Mouse (Mus musculus) myocyte (in vitro differentiated cells): ENCODE measurements around the gene Arpc4. TPM values are rescaled to one million over a fixed set of nuclear protein-coding genes. Genes with fewer than 3 reads are reported as not detected.

Experiments used
- H3K27me3 ChIP-seq: one replicate; pipeline ENCODE4 v1.6.1; 2011; ENCODE audit not compliant: control insufficient read depth, insufficient read depth, insufficient read length
- H3K36me3 ChIP-seq: one replicate; pipeline ENCODE4 v1.6.1; 2011; ENCODE audit not compliant: control insufficient read depth, insufficient read depth
- H3K4me2 ChIP-seq: one replicate; pipeline ENCODE4 v1.6.1; 2011; ENCODE audit warnings: low read depth, control low read depth
- H3K4me3 ChIP-seq: one replicate; pipeline ENCODE4 v1.5.1; 2011; ENCODE audit warnings: mild to moderate bottlenecking, control low read depth, moderate library complexity
- H3K79me2 ChIP-seq: one replicate; pipeline ENCODE4 v1.6.1; 2011; ENCODE audit not compliant: control insufficient read depth, insufficient read depth
- H3ac ChIP-seq: one replicate; pipeline ENCODE4 v1.6.1; 2011; ENCODE audit not compliant: control insufficient read depth, insufficient read length
- CEBPB ChIP-seq: IDR thresholded peaks from 2 replicates; pipeline ENCODE4 v1.6.1; 2011; ENCODE audit warnings: mild to moderate bottlenecking, moderate library complexity; ENCODE audit not compliant: poor library complexity, insufficient read depth, severe bottlenecking
- E2F4 ChIP-seq: IDR thresholded peaks from one replicate; pipeline ENCODE4 v1.6.1; 2011; ENCODE audit warnings: mild to moderate bottlenecking, control low read depth, moderate library complexity; ENCODE audit not compliant: insufficient read depth
- MAX ChIP-seq: IDR thresholded peaks from one replicate; pipeline ENCODE4 v1.6.1; 2011; ENCODE audit warnings: low read depth, mild to moderate bottlenecking, control low read depth
- MYOD1 ChIP-seq, 3 experiments: IDR thresholded peaks; one replicate each; pipeline ENCODE4 v1.6.1; 2011; ENCODE audit warnings: control low read depth in 2 of 3, low read depth in 2 of 3, mild to moderate bottlenecking in 2 of 3, moderate library complexity in 1 of 3; ENCODE audit not compliant: insufficient read length in 2 of 3, control insufficient read depth in 1 of 3
- MYOG ChIP-seq, 3 experiments: IDR thresholded peaks; one replicate each; pipeline ENCODE4 v1.6.1; 2011; ENCODE audit warnings: control low read depth in 2 of 3, low read depth in 2 of 3, mild to moderate bottlenecking in 2 of 3; ENCODE audit not compliant: insufficient read length in 2 of 3, control insufficient read depth in 1 of 3, insufficient read depth in 1 of 3
- POLR2A ChIP-seq: IDR thresholded peaks from one replicate; pipeline ENCODE4 v1.6.1; 2011; ENCODE audit warnings: low read depth, mild to moderate bottlenecking, control low read depth, moderate library complexity; ENCODE audit not compliant: insufficient read length
- POLR2AphosphoS2 ChIP-seq: IDR thresholded peaks from one replicate; pipeline ENCODE4 v1.6.1; 2011; ENCODE audit warnings: low read depth, control low read depth; ENCODE audit not compliant: insufficient read length
- REST ChIP-seq: IDR thresholded peaks from one replicate; pipeline ENCODE4 v1.6.1; 2011; ENCODE audit warnings: mild to moderate bottlenecking, control low read depth, moderate library complexity; ENCODE audit not compliant: insufficient read depth, insufficient read length
- SRF ChIP-seq: IDR thresholded peaks from one replicate; pipeline ENCODE4 v1.6.1; 2011; ENCODE audit warnings: low read depth; ENCODE audit not compliant: control insufficient read depth, insufficient read length
- TCF12 ChIP-seq: IDR thresholded peaks from one replicate; pipeline ENCODE4 v1.6.1; 2011; ENCODE audit warnings: mild to moderate bottlenecking, control low read depth; ENCODE audit not compliant: poor library complexity, insufficient read depth, severe bottlenecking
- TCF3 ChIP-seq: IDR thresholded peaks from one replicate; pipeline ENCODE4 v1.6.1; 2011; ENCODE audit warnings: low read depth, control low read depth; ENCODE audit not compliant: insufficient read length
- USF1 ChIP-seq: IDR thresholded peaks from one replicate; pipeline ENCODE4 v1.6.1; 2011; ENCODE audit warnings: low read depth, mild to moderate bottlenecking, control low read depth, moderate library complexity
- polyA plus RNA-seq: library from polyadenylated mRNA; unstranded; fragments of >200 nt; fragmentation: generic; extraction: Trizol; gene quantifications from one replicate; pipeline ENCODE4 v1.2.1, GENCODE M21; 2012; ENCODE audit warnings: missing spikeins

Gene Arpc4
- polyA plus RNA-seq, 1 experiment = 207 TPM

GRCm38 (mm10) chr6:113368577-113368976, 9.3 kb upstream of the Arpc4 start:
- Histone ChIP-seq H3K27me3 (no peaks in the 10 kb centered on the region), H3K79me2 (no peaks in the 10 kb centered on the region), H3K36me3 (peaks cover 18% of the 10 kb centered on the region), H3K4me3 (no peak overlapping the region), H3ac (no peak overlapping the region), H3K4me2 (no peak overlapping the region)
- TF ChIP-seq CEBPB (no peak), POLR2AphosphoS2 (no peak), USF1 (no peak), MAX (no peak), REST (no peak), TCF3 (no peak), POLR2A (no peak), MYOG (IDR thresholded peaks at IDR 0.05; ENCODE audit: control insufficient read depth in 1 of 3, insufficient read depth in 1 of 3, insufficient read length in 2 of 3, low read depth in 2 of 3) (no peak), SRF (no peak), E2F4 (no peak), TCF12 (no peak), MYOD1 (IDR thresholded peaks at IDR 0.05; ENCODE audit: control insufficient read depth in 1 of 3, insufficient read length in 2 of 3, low read depth in 2 of 3) (no peak)

GRCm38 (mm10) chr6:113370194-113370929, 7.6 kb upstream of the Arpc4 start:
- Histone ChIP-seq H3K36me3 (peaks cover 18% of the 10 kb centered on the region), H3K79me2 (no peaks in the 10 kb centered on the region), H3K4me3 (no peak overlapping the region), H3K27me3 (no peaks in the 10 kb centered on the region), H3K4me2 (no peak overlapping the region), H3ac (no peak overlapping the region)
- TF ChIP-seq CEBPB (no peak), TCF3 (no peak), REST (no peak), TCF12 (no peak), MAX (no peak), E2F4 (no peak), POLR2AphosphoS2 (no peak), MYOD1 (IDR thresholded peaks at IDR 0.05; ENCODE audit: control insufficient read depth in 1 of 3, insufficient read length in 2 of 3, low read depth in 2 of 3) (no peak), MYOG (IDR thresholded peaks at IDR 0.05; ENCODE audit: control insufficient read depth in 1 of 3, insufficient read depth in 1 of 3, insufficient read length in 2 of 3, low read depth in 2 of 3) (no peak), POLR2A (no peak)

GRCm38 (mm10) chr6:113373491-113373890, 4.4 kb upstream of the Arpc4 start:
- Histone ChIP-seq H3K36me3 (peaks cover 15% of the 10 kb centered on the region), H3K79me2 (peaks cover 6% of the 10 kb centered on the region), H3ac (no peak overlapping the region), H3K4me2 (no peak overlapping the region), H3K27me3 (no peaks in the 10 kb centered on the region), H3K4me3 (no peak overlapping the region)
- TF ChIP-seq USF1 (no peak), SRF (no peak), MYOG (IDR thresholded peaks at IDR 0.05; ENCODE audit: control insufficient read depth in 1 of 3, insufficient read depth in 1 of 3, insufficient read length in 2 of 3, low read depth in 2 of 3) (no peak), E2F4 (no peak), TCF3 (no peak), REST (no peak), CEBPB (no peak), MYOD1 (IDR thresholded peaks at IDR 0.05; ENCODE audit: control insufficient read depth in 1 of 3, insufficient read length in 2 of 3, low read depth in 2 of 3) (no peak), POLR2AphosphoS2 (no peak), POLR2A (no peak), TCF12 (no peak), MAX (no peak)

- Histone ChIP-seq H3K4me3 (peak overlapping the region; percentile 99), H3K36me3 (peaks cover 16% of the 10 kb centered on the region), H3K79me2 (peaks cover 36% of the 10 kb centered on the region), H3ac (peak overlapping the region; percentile 70), H3K4me2 (peak overlapping the region; percentile 87), H3K27me3 (no peaks in the 10 kb centered on the region)
- TF ChIP-seq POLR2A = peak; percentile 41
- TF ChIP-seq TCF3 = no peak
These were observed 781 bp upstream of the Arpc4 start for GRCm38 (mm10) chr6:113377172-113377495.

- peak overlapping the region; percentile 79 for H3K4me2 ChIP-seq
- H3ac ChIP-seq = peak overlapping the region; percentile 70
- no peaks in the 10 kb centered on the region for H3K27me3 ChIP-seq
- H3K4me3 ChIP-seq = peak overlapping the region; percentile 99
- peaks cover 36% of the 10 kb centered on the region for H3K79me2 ChIP-seq
- peaks cover 23% of the 10 kb centered on the region for H3K36me3 ChIP-seq
- TF ChIP-seq POLR2A (no peak), CEBPB (no peak), REST (no peak), USF1 (no peak), MAX (no peak)
These were observed 1.3 kb downstream of the Arpc4 start for GRCm38 (mm10) chr6:113379246-113379645.
